Mouse (Mus musculus) frontal cortex, postnatal 14 days (tissue): ENCODE measurements around the gene Ap2a2.
"Not testable (repeated sequence)": the region's sequence is repeated elsewhere in the genome, so short reads cannot be mapped to it uniquely, and the experiment has no call there.

Source experiments
- DNase-seq, 2 experiments: peaks; one replicate each; pipeline ENCODE4 v3.0.0; 2022; ENCODE audit warnings: low spot score in 2 of 2

Ap2a2 gene

GRCm38 (mm10) chr7:141593056-141593455 lies 31.1 kb downstream of the Ap2a2 start:
- no peak for DNase-seq

- DNase-seq = no peak
These were observed 35.0 kb downstream of the Ap2a2 start for GRCm38 (mm10) chr7:141596971-141597370.

DNA sequence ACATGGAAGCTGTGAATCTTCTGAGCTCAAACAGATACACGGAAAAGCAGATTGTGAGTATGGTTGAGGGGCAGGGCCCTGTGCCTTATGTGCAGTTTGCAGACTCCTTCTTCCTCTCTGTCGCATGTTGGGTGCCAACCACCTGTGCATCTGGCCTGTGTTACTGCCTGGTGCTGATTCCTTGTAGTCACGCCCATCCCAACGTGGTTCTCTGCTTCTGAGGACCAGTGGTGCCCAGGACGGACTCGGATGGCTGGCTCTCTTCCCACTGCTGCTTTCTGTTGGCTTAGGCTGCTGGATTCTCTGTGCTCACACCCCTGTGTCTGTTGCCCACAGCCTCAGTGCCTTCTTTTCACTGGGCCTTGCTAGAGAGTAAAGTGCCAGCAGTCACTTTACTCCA lies 35.6 kb downstream of the Ap2a2 start:
- no peak for DNase-seq

DNA sequence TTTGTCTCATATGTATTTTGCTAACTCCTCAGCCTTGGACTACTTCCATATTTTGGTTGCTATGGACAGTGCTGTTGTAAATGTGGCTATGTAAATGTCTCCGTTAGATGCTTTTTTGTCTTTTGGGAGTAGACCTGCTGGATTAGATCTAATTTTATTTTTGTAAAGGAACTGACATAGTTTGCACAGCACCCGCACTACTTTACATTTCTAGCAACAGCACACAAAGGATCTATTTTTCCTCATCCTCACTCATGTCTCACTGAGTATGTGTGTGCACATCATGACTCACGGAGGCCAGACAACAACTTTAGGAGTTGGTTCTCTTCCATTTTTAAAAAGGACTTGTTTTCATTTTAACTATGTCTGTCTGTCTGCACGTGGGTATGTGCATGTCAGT lies 45.7 kb downstream of the Ap2a2 start:
- DNase-seq = no peak

- no peak for DNase-seq
These were observed 47.9 kb downstream of the Ap2a2 start for GRCm38 (mm10) chr7:141609719-141610514.

DNA sequence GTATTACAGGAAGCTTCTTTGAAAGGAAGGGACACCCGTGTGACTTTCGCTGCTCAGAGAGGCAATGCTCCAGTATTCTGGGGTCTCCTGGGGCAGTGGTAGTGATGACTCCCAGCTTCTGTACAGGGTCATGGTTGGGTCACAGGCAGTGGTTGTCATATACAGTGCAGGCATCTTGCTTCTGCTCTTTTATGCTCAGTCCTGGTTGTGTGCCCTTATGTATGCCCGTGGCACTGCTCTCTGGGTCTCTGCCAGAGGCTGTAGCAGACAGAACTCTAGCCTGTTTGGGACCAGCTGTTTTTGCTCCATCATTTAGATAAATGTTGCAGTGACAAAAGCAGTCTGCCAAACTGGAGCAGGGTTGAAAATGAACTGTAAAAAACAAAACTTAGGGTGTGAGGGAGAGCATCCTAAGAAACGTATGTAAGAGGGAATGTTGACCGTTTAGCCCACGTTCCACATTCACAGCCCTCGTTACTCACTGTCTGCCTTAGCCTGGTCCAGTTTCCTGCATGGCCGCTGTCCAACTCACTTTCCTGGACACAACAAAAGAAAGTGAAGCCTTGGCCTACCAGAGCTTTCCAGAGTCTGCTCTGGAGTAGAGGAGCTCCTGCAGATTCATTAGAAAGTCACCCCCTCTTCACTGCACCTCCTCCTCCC lies 49.9 kb downstream of the Ap2a2 start:
- no peak for DNase-seq

- DNase-seq = no peak
These were observed 50.4 kb downstream of the Ap2a2 start for GRCm38 (mm10) chr7:141612371-141612760.

DNA sequence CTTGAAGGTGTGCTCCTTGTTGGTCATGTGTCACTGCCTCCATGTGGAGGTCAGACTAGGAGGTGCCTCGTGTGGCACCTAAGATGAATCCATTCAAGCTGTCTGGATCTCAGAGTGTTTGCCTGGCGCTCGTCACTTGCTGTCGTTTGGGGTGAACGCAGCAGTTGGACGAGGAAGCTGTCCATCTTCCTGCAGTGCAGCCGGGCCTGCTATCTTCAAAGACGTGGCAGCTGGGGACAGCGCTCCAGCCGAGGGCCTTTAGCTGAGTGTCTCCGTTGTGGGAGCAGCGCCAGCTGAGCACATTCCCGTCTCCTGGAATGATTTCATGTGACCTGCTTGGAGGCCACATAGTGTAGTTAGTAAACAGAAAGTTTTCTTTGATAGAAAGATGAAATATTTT lies 50.8 kb downstream of the Ap2a2 start:
- DNase-seq = no peak

DNA sequence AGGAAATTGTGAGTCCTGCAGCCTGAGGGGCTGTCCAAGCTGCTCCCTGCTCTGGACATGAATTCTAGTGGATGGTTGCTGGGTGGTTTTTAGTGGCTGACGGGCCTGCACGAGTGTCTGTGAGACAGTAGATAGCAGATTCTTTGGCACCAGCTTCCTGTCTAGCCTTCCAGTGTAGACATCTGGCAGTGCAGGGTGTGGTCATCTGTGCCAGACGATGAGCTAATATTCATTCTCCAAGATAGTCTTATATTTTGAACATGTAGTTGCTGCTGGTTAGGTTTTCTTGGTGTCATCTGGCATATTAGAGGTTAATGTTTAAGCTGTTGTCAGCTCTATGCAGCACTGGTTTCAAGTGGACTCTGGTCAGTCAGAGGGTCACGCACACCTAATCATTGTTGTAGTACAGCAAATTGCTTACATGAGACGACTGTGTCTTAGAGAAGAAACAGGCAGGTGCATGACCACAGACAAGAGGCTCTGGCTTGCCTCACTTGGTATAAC lies 52.4 kb downstream of the Ap2a2 start:
- no peak for DNase-seq

GRCm38 (mm10) chr7:141624214-141624613 lies 62.2 kb downstream of the Ap2a2 start:
- no peak for DNase-seq

DNA sequence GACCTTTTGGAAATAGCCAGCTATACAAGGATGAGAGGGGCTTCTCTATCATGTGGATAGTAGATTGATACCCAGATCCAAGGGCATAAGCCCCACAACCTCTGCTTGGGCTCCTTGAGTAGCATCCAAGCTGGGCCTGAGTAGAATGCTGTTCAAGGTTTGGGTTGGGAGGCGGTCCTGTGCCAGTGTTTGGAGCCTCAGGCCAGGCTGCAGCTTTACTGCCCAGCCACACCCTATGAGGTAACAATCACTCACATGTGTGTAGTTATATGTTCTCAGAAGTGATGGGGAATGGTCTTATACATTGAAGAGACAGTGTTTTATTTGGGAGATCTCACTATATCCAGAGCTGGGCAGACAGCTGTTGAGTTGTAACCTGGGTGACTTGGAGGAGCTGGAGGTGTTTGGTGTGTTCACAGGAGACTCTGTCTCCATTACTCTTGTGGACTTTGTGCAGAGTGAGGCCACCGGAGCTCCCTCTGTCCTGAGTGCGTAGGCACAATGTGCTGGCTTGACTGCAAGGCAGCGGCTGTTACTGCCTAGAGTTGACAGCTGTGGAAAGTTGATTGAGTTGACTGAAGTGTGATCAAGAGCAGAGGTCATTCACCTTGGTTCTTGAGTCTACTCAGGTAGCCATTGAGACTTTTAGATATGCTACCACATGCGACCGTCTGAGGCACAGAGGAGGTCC lies 63.3 kb downstream of the Ap2a2 start:
- DNase-seq = no peak

- no peak for DNase-seq
These were observed 66.0 kb downstream of the Ap2a2 start for GRCm38 (mm10) chr7:141628018-141628417.

GRCm38 (mm10) chr7:141629241-141629640 lies 67.3 kb downstream of the Ap2a2 start:
- DNase-seq = no peak

DNA sequence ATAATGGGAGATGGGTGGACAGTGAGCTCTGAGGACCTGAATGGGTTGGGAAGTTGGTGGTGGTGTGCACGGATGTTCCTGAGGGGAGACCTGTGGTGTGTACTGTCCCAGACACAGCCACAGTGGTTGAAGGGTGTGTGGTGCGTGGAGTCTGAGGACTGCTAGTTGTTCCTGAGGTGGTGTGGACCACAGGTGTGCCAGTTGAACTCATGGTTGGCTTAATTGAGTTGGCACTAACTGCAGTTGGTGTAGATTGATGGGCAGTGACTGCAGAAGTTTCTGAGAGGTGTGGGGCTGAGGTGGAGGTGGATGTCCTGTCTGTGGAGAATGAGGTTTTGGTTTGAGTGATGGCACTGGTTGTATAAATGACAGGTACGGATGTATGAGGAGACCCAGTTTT lies 76.1 kb downstream of the Ap2a2 start:
- not testable (repeated sequence) for DNase-seq

DNA sequence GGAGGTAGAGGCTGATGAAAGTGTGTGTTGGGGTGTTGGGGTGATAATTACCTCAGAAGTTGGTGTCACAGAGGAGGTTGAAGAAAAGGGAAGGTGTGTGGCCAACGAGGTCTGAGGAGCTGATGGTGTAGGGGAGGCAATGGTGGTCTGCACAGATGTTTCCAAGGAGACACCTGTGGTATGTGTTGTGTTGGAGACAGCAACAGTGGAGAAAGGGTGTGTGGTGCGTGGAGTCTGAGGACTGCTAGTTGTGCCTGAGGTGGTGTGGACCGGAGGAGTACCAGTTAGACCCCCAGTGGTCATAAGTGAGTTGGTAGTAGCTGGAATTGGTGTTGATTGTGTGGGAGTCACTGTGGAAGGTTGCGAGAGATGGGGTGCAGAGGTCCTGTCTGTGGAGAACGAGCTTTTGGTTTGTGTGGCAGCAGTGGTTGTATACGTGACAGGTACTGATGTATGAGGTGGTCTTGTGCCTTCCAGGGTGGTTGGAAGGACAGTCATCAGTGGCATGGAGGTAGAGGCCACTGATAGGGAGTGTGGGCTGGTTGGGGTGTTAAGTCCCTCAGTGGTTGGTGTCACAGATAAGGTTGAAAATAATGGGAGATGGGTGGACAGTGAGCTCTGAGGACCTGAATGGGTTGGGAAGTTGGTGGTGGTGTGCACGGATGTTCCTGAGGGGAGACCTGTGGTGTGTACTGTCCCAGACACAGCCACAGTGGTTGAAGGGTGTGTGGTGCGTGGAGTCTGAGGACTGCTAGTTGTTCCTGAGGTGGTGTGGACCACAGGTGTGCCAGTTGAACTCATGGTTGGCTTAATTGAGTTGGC lies 76.8 kb downstream of the Ap2a2 start:
- DNase-seq = not testable (repeated sequence)

GRCm38 (mm10) chr7:141639335-141639890 lies 77.4 kb downstream of the Ap2a2 start:
- peak in 1 of 2 experiments; percentile 18 for DNase-seq

GRCm38 (mm10) chr7:141642375-141642774 lies 80.4 kb downstream of the Ap2a2 start:
- DNase-seq = no peak

DNA sequence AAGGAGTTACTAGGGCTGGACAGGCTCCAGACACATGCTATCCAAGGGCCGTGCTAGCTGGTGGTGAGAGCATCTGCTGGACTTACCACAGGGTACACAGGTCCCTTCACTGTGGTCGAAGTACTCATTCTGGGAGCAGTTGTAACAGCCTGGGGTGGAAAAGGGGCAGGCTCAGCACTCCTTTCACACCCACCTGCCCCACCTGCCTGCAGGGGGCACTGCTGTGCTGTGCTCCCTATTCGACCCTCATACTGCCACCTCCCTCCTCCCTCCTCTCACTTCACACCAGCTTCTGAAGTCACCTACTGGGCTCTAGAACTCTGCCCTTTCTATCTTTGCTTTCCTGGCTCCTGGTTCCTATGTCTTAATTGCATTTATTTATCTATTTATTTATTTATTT lies 81.2 kb downstream of the Ap2a2 start:
- peak in 1 of 2 experiments; percentile 11 for DNase-seq

DNA sequence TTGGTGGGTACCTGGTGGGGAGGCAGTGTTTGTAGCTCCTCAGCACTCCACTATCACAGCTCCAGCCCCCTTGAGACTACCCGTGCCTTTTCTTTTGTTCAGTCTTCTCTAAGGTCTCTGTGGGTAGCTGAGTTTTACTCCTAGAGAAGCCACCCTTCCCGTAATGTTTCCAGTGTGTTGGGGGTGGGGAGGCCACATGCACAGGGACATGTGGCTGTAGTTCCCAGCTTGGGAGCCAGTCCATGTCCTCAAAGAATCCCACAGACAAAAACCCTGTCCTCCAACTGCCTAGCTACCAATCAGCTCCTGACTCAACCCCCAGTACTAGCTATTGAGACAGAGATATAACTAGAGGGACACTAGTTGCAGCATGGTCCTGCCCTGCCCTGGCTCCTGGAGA lies 85.1 kb downstream of the Ap2a2 start:
- no peak for DNase-seq

DNA sequence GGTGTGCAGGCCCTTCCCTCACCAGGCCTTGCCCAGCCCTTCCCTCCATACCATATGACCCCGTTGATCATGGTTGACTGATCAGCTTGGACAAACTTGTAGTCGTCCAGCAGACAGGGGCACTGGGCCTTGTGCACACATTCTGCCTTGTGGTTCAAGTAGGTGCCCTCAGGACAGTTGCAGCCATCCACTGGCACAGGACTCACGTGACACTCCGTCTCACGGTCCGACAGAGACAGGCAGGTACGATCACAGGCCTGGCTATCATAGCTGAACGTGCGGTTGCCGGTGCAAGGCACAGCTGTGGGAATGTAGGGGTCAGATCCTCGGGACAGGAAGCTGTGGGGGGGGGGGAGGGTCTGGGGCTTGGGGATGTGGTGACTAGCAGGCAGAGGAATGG lies 85.8 kb downstream of the Ap2a2 start:
- no peak for DNase-seq

GRCm38 (mm10) chr7:141652191-141652590 lies 90.2 kb downstream of the Ap2a2 start:
- no peak for DNase-seq
